In the genomic region with DNA sequence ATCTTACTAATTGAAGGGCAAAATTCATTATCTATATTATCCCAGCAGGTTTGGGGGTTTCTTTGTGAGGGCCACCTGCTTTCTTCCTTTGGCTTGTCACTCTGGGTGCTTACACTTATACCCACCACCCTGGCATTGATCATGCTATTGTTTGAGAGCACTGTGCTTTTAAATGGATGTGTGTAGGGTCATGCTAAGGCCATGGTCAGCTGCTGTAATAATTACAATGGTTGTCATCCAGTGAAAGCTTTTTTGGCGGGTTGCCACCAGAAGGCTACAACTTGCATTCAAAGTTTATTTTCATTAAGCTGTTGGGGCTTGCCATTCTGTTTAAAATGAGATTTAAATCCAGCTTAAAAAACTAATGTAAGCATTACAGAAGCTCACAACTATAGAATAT, we compare ENCODE assay signal across 10 mouse cellular contexts.
DNase-seq lines count a peak whose midpoint lies in the region; ATAC-seq lines count a peak whose summit lies in the region.
"Had no signal": no experiment of that assay in that cellular context is flagged by ENCODE, and none has a peak within 500 bp of the region (broad histone marks: within the 10 kb centered on the region; RNA-seq: fewer than 3 reads in every experiment).

No protein-coding gene starts in this region.

- H3K27me3 ChIP-seq in forebrain, embryonic 11.5 days (ENCODE audit: control insufficient read depth, insufficient read depth, low read length): no peaks in the 10 kb centered on the region
- no peaks in the 10 kb centered on the region for H3K27me3 ChIP-seq in forebrain, embryonic 10.5 days (ENCODE audit: poor library complexity, severe bottlenecking)
- H3K27me3 ChIP-seq in midbrain, embryonic 11.5 days (ENCODE audit: control insufficient read depth, insufficient read depth, low read length): no peaks in the 10 kb centered on the region; the same call in 1 of the 2 replicates
- no peaks in the 10 kb centered on the region; the same call in 1 of the 2 replicates for H3K27me3 ChIP-seq in midbrain, embryonic 10.5 days (ENCODE audit: low read depth, poor library complexity, severe bottlenecking)
- peaks cover 18% of the 10 kb centered on the region for H3K27me3 ChIP-seq in hindbrain, embryonic 13.5 days
- no peaks in the 10 kb centered on the region for H3K27me3 ChIP-seq in neural tube, embryonic 14.5 days (ENCODE audit: control insufficient read depth, insufficient read depth, low read length)

- no peak for DNase-seq in forebrain, embryonic 11.5 days (ENCODE audit: low spot score)
- no peak for DNase-seq in forebrain, embryonic 10.5 days (ENCODE audit: extremely low spot score, low spot score)
- DNase-seq in midbrain, embryonic 11.5 days (ENCODE audit: low spot score, missing footprints): peak; percentile 85
- no peak for DNase-seq in midbrain, embryonic 10.5 days (ENCODE audit: low spot score)
- DNase-seq in layer of hippocampus, adult 9-10 months (ENCODE audit: low spot score): no peak
- DNase-seq: cerebellum, adult 11 months; lung, adult 2 months had no signal

- no peaks in the 10 kb centered on the region for H3K36me3 ChIP-seq in forebrain, embryonic 11.5 days (ENCODE audit: control insufficient read depth, insufficient read depth, low read length)
- no peaks in the 10 kb centered on the region for H3K36me3 ChIP-seq in forebrain, embryonic 10.5 days (replicated peaks)
- H3K36me3 ChIP-seq in midbrain, embryonic 11.5 days (ENCODE audit: control insufficient read depth, insufficient read depth, low read length): no peaks in the 10 kb centered on the region
- H3K36me3 ChIP-seq in midbrain, embryonic 10.5 days: no peaks in the 10 kb centered on the region
- no peaks in the 10 kb centered on the region for H3K36me3 ChIP-seq in hindbrain, embryonic 13.5 days
- H3K36me3 ChIP-seq in neural tube, embryonic 14.5 days (ENCODE audit: control insufficient read depth, insufficient read depth, low read length): no peaks in the 10 kb centered on the region

- WGBS in forebrain, embryonic 11.5 days: 19% methylated on average over 1 of the region's 1 CpGs
- 50% methylated on average over 1 of the region's 1 CpGs for WGBS in forebrain, embryonic 10.5 days
- 21% methylated on average over 1 of the region's 1 CpGs for WGBS in midbrain, embryonic 11.5 days
- 48% methylated on average over 1 of the region's 1 CpGs for WGBS in midbrain, embryonic 10.5 days
- WGBS in hindbrain, embryonic 13.5 days: 13% methylated on average over 1 of the region's 1 CpGs
- WGBS in neural tube, embryonic 14.5 days: 26% methylated on average over 1 of the region's 1 CpGs

- no peaks in the 10 kb centered on the region for H3K9me3 ChIP-seq in forebrain, embryonic 11.5 days (ENCODE audit: control insufficient read depth, low read length)
- no peaks in the 10 kb centered on the region for H3K9me3 ChIP-seq in forebrain, embryonic 10.5 days
- no peaks in the 10 kb centered on the region for H3K9me3 ChIP-seq in midbrain, embryonic 11.5 days (ENCODE audit: control insufficient read depth, low read length)
- no peaks in the 10 kb centered on the region for H3K9me3 ChIP-seq in midbrain, embryonic 10.5 days (replicated peaks)
- H3K9me3 ChIP-seq in hindbrain, embryonic 13.5 days: no peaks in the 10 kb centered on the region
- H3K9me3 ChIP-seq in neural tube, embryonic 14.5 days (ENCODE audit: control insufficient read depth, low read length): no peaks in the 10 kb centered on the region

- ATAC-seq in forebrain, embryonic 11.5 days (replicated peaks; ENCODE audit: low FRiP score): peak; percentile 93
- peak; percentile 93 for ATAC-seq in midbrain, embryonic 11.5 days (ENCODE audit: low FRiP score)
- ATAC-seq in hindbrain, embryonic 13.5 days (ENCODE audit: low FRiP score): peak; percentile 86
- ATAC-seq in neural tube, embryonic 14.5 days (ENCODE audit: low read depth): peak; percentile 79; the same call in 1 of the 2 replicates
- no peak for ATAC-seq in monocyte, adult 5-6 weeks (replicated peaks; ENCODE audit: insufficient number of reproducible peaks, low FRiP score, low TSS enrichment, poor library complexity, severe bottlenecking)

- no peak overlapping the region for H3K9ac ChIP-seq in forebrain, embryonic 11.5 days (ENCODE audit: low read length)
- H3K9ac ChIP-seq in midbrain, embryonic 11.5 days (ENCODE audit: low read length): no peak overlapping the region
- H3K9ac ChIP-seq in hindbrain, embryonic 13.5 days: no peak overlapping the region
- H3K9ac ChIP-seq in neural tube, embryonic 14.5 days (replicated peaks; ENCODE audit: low read depth, low read length): no peak overlapping the region

- no peaks in the 10 kb centered on the region for H3K4me1 ChIP-seq in forebrain, embryonic 11.5 days (replicated peaks; ENCODE audit: control insufficient read depth, insufficient read depth, low read length)
- peaks cover 19% of the 10 kb centered on the region for H3K4me1 ChIP-seq in forebrain, embryonic 10.5 days
- no peaks in the 10 kb centered on the region for H3K4me1 ChIP-seq in midbrain, embryonic 11.5 days (ENCODE audit: control insufficient read depth, insufficient read depth, low read length)
- peaks cover 11% of the 10 kb centered on the region for H3K4me1 ChIP-seq in midbrain, embryonic 10.5 days
- H3K4me1 ChIP-seq in hindbrain, embryonic 13.5 days (replicated peaks): no peaks in the 10 kb centered on the region; the same call in 1 of the 2 replicates
- H3K4me1 ChIP-seq in neural tube, embryonic 14.5 days (ENCODE audit: control insufficient read depth, insufficient read depth, low read length): no peaks in the 10 kb centered on the region

- H3K4me3 ChIP-seq in forebrain, embryonic 11.5 days (ENCODE audit: low read depth, low read length): no peak overlapping the region
- no peak overlapping the region for H3K4me3 ChIP-seq in forebrain, embryonic 10.5 days
- no peak overlapping the region for H3K4me3 ChIP-seq in midbrain, embryonic 11.5 days (ENCODE audit: low read depth, low read length)
- no peak overlapping the region for H3K4me3 ChIP-seq in midbrain, embryonic 10.5 days
- no peak overlapping the region for H3K4me3 ChIP-seq in hindbrain, embryonic 13.5 days
- H3K4me3 ChIP-seq in neural tube, embryonic 14.5 days (ENCODE audit: low read depth, low read length): no peak overlapping the region

- H3K4me2 ChIP-seq in forebrain, embryonic 11.5 days (ENCODE audit: low read depth, low read length, severe bottlenecking): no peak overlapping the region
- H3K4me2 ChIP-seq in midbrain, embryonic 11.5 days: no peak overlapping the region
- H3K4me2 ChIP-seq in hindbrain, embryonic 13.5 days: no peak overlapping the region
- H3K4me2 ChIP-seq in neural tube, embryonic 14.5 days (ENCODE audit: low read depth, low read length): no peak overlapping the region

- no peak overlapping the region for H3K27ac ChIP-seq in forebrain, embryonic 11.5 days (ENCODE audit: low read depth, low read length)
- no peak overlapping the region for H3K27ac ChIP-seq in forebrain, embryonic 10.5 days
- H3K27ac ChIP-seq in midbrain, embryonic 11.5 days (ENCODE audit: low read depth, low read length): no peak overlapping the region
- no peak overlapping the region for H3K27ac ChIP-seq in midbrain, embryonic 10.5 days (replicated peaks)
- H3K27ac ChIP-seq in hindbrain, embryonic 13.5 days: no peak overlapping the region
- no peak overlapping the region for H3K27ac ChIP-seq in neural tube, embryonic 14.5 days (ENCODE audit: low read depth, low read length)
